Mouse (Mus musculus) midbrain, embryonic 11.5 days (tissue): ENCODE results near the gene Ptpn6. TPM values are rescaled to one million over a fixed set of nuclear protein-coding genes. Genes with fewer than 3 reads are reported as not detected.

Source experiments
- ATAC-seq: fragments of 200-750 bp; cut with Nextera tagmentation; 2 replicates; pipeline ENCODE4 v1.8.0; 2017; ENCODE audit warnings: moderate TSS enrichment, moderate library complexity; ENCODE audit not compliant: low FRiP score
- DNase-seq: peaks from one replicate; pipeline ENCODE4 v3.0.0; 2015; ENCODE audit warnings: low spot score; ENCODE audit errors: missing footprints
- H3K27ac ChIP-seq: fragments of 300-500 bp; sonication (generic); 2 replicates; pipeline ENCODE4 v1.5.1; 2014; ENCODE audit warnings: low read depth, low read length
- H3K27me3 ChIP-seq: fragments of 300-500 bp; sonication (generic); 2 replicates; pipeline ENCODE4 v1.6.1; 2014; ENCODE audit warnings: mild to moderate bottlenecking, low read length, moderate library complexity, mixed read lengths; ENCODE audit not compliant: control insufficient read depth, insufficient read depth
- H3K36me3 ChIP-seq: fragments of 300-500 bp; sonication (generic); 2 replicates; pipeline ENCODE4 v1.6.1; 2014; ENCODE audit warnings: mild to moderate bottlenecking, low read length, moderate library complexity, mixed read lengths; ENCODE audit not compliant: control insufficient read depth, insufficient read depth
- H3K4me1 ChIP-seq: fragments of 300-500 bp; sonication (generic); 2 replicates; pipeline ENCODE4 v1.6.1; 2014; ENCODE audit warnings: low read length; ENCODE audit not compliant: control insufficient read depth, insufficient read depth
- H3K4me2 ChIP-seq: fragments of 300-500 bp; sonication (generic); 2 replicates; pipeline ENCODE4 v1.6.1; 2014; ENCODE audit warnings: mild to moderate bottlenecking, moderate library complexity
- H3K4me3 ChIP-seq: fragments of 300-500 bp; sonication (generic); 2 replicates; pipeline ENCODE4 v1.5.1; 2014; ENCODE audit warnings: low read depth, low read length
- H3K9ac ChIP-seq: fragments of 300-500 bp; sonication (generic); 2 replicates; pipeline ENCODE4 v1.6.1; 2014; ENCODE audit warnings: low read length
- H3K9me3 ChIP-seq: fragments of 300-500 bp; sonication (generic); 2 replicates; pipeline ENCODE4 v1.6.1; 2016; ENCODE audit warnings: low read length; ENCODE audit not compliant: control insufficient read depth
- WGBS: fragments of 180-500 bp; shearing (Covaris S2); extraction: QIAGEN DNeasy Blood & Tissue Kit; methylation state at CpG from one replicate; pipeline ENCODE4 v1.1.7; 2014; 5-methylcytosine and 5-hydroxymethylcytosine counted together
- microRNA counts: library from miRNA; unstranded; fragments of <30 nt; microRNA quantifications from one replicate; lab custom pipeline; 2015
- microRNA-seq: library from miRNA; unstranded; fragments of <30 nt; microRNA quantifications from one replicate; pipeline ENCODE4, GENCODE M21; 2017
- polyA plus RNA-seq: library from polyadenylated mRNA; unstranded; fragments of >200 nt; fragmentation: Nextera tagmentation; extraction: Ambion mirVana; gene quantifications from 2 replicates; pipeline ENCODE4 v1.2.1, GENCODE M21; 2014

Ptpn6 gene
- polyA plus RNA-seq, 1 experiment from 2014 or later, result 5.1 TPM

GRCm38 (mm10) chr6:124674591-124674990, 63.9 kb downstream of the Ptpn6 start:
- no peak for DNase-seq
- Histone ChIP-seq H3K27me3 (no peaks in the 10 kb centered on the region), H3K27ac (no peak overlapping the region), H3K4me1 (no peaks in the 10 kb centered on the region), H3K4me3 (no peak overlapping the region), H3K36me3 (no peaks in the 10 kb centered on the region), H3K9me3 (no peaks in the 10 kb centered on the region), H3K4me2 (no peak overlapping the region), H3K9ac (no peak overlapping the region)
- WGBS, result 93% methylated on average over 7 of the region's 7 CpGs
- ATAC-seq, result no peak

- no peaks in the 10 kb centered on the region for H3K9me3 ChIP-seq
- no peak for ATAC-seq
- no peak overlapping the region for H3K27ac ChIP-seq
- H3K36me3 ChIP-seq, result no peaks in the 10 kb centered on the region
- no peaks in the 10 kb centered on the region for H3K27me3 ChIP-seq
- 88% methylated on average over 9 of the region's 9 CpGs for WGBS
- H3K9ac ChIP-seq, result no peak overlapping the region
- no peaks in the 10 kb centered on the region for H3K4me1 ChIP-seq
- no peak for DNase-seq
- H3K4me3 ChIP-seq, result no peak overlapping the region
- no peak overlapping the region for H3K4me2 ChIP-seq
Observed at GRCm38 (mm10) chr6:124673619-124674018, 64.9 kb downstream of the Ptpn6 start.

GRCm38 (mm10) chr6:124672100-124672499, 66.4 kb downstream of the Ptpn6 start:
- no peak overlapping the region for H3K27ac ChIP-seq
- no peaks in the 10 kb centered on the region for H3K36me3 ChIP-seq
- WGBS, result 74% methylated on average over 6 of the region's 6 CpGs
- ATAC-seq (no peak), DNase-seq (no peak)
- H3K4me3 ChIP-seq, result no peak overlapping the region
- H3K9ac ChIP-seq, result no peak overlapping the region
- H3K4me2 ChIP-seq, result no peak overlapping the region
- H3K27me3 ChIP-seq, result no peaks in the 10 kb centered on the region
- H3K9me3 ChIP-seq, result no peaks in the 10 kb centered on the region
- no peaks in the 10 kb centered on the region for H3K4me1 ChIP-seq

MicroRNAs encoded within 50 kb of the gene (microRNA counts, 519-probe panel; counts per million panel counts)
- microRNA mmu-miR-141 (lab: Ali Mortazavi, UCI) (not detected), microRNA mmu-miR-200c (lab: Ali Mortazavi, UCI) (not detected)

Small RNA genes within 50 kb of the gene (microRNA-seq; reads per million reads assigned to microRNA genes)
- gene Mir141, result 36.6 reads per million, percentile 42 among the genes with 10 or more reads in this experiment
- gene Mir200c, result 300 reads per million, percentile 67 among the genes with 10 or more reads in this experiment

Other genes with a start within 250 kb of the Ptpn6 start
- gene C1rl, start 245.6 kb downstream of the Ptpn6 start, polyA plus RNA-seq, result 0.23 and 0.28 TPM in 2 replicates
- 0.14 TPM in 1 of 2 replicates, not detected in the other for gene C1ra, start 226.3 kb downstream of the Ptpn6 start, polyA plus RNA-seq
- gene C1s1, start 196.4 kb downstream of the Ptpn6 start, polyA plus RNA-seq, result 0.25 and 0.44 TPM in 2 replicates
- gene C1rb, start 168.4 kb downstream of the Ptpn6 start, polyA plus RNA-seq, result not detected in 2 replicates
- gene C1s2, start 102.6 kb downstream of the Ptpn6 start, polyA plus RNA-seq, result not detected in 2 replicates
- 30.9 and 32.3 TPM in 2 replicates for gene Lpcat3, start 75.7 kb downstream of the Ptpn6 start, polyA plus RNA-seq
- 215 and 219 TPM in 2 replicates for gene Emg1, start 26.5 kb downstream of the Ptpn6 start, polyA plus RNA-seq
- 343 and 353 TPM in 2 replicates for gene Phb2, start 26.4 kb downstream of the Ptpn6 start, polyA plus RNA-seq
- gene Grcc10, start 2.7 kb upstream of the Ptpn6 start, polyA plus RNA-seq, result 532 and 550 TPM in 2 replicates
- gene Gm45234, start 17.3 kb upstream of the Ptpn6 start, polyA plus RNA-seq, result not detected in 2 replicates
- gene Atn1, start 17.8 kb upstream of the Ptpn6 start, polyA plus RNA-seq, result 8.2 and 8.4 TPM in 2 replicates
- 4.5 and 6.6 TPM in 2 replicates for gene Eno2, start 31.0 kb upstream of the Ptpn6 start, polyA plus RNA-seq
- gene Lrrc23, start 41.0 kb upstream of the Ptpn6 start, polyA plus RNA-seq, result 1.1 and 1.8 TPM in 2 replicates
- gene Spsb2, start 69.9 kb upstream of the Ptpn6 start, polyA plus RNA-seq, result 3.7 and 4.8 TPM in 2 replicates
- 619 and 639 TPM in 2 replicates for gene Tpi1, start 75.6 kb upstream of the Ptpn6 start, polyA plus RNA-seq
- gene Usp5, start 90.8 kb upstream of the Ptpn6 start, polyA plus RNA-seq, result 139 and 143 TPM in 2 replicates
- 225 and 244 TPM in 2 replicates for gene Cdca3, start 90.8 kb upstream of the Ptpn6 start, polyA plus RNA-seq
- 3.8 TPM in 2 replicates for gene Gnb3, start 101.6 kb upstream of the Ptpn6 start, polyA plus RNA-seq
- gene P3h3, start 119.0 kb upstream of the Ptpn6 start, polyA plus RNA-seq, result 7.8 and 7.9 TPM in 2 replicates
- 1.6 and 2.1 TPM in 2 replicates for gene Gpr162, start 125.3 kb upstream of the Ptpn6 start, polyA plus RNA-seq
- gene Cd4, start 149.5 kb upstream of the Ptpn6 start, polyA plus RNA-seq, result not detected in 2 replicates
- 0.88 and 2.4 TPM in 2 replicates for gene Lag3, start 173.0 kb upstream of the Ptpn6 start, polyA plus RNA-seq
- gene Ptms, start 181.4 kb upstream of the Ptpn6 start, polyA plus RNA-seq, result 258 and 288 TPM in 2 replicates
- 430 and 435 TPM in 2 replicates for gene Mlf2, start 192.7 kb upstream of the Ptpn6 start, polyA plus RNA-seq
- gene Cops7a, start 226.8 kb upstream of the Ptpn6 start, polyA plus RNA-seq, result 105 and 112 TPM in 2 replicates